Mouse (Mus musculus) hindbrain, embryonic 12.5 days (tissue): ENCODE measurements around the gene Sbk3. TPM values are rescaled to one million over a fixed set of nuclear protein-coding genes. Genes with fewer than 3 reads are reported as not detected.
A peak's percentile ranks its signal among the peaks of the same experiment; 100 is the strongest.
"Not testable (repeated sequence)": the region's sequence is repeated elsewhere in the genome, so short reads cannot be mapped to it uniquely, and the experiment has no call there.

Experiments used
- ATAC-seq: fragments of 200-750 bp; cut with Nextera tagmentation; 2 replicates; pipeline ENCODE4 v1.8.0; 2017; ENCODE audit warnings: moderate TSS enrichment; ENCODE audit not compliant: low FRiP score
- H3K27ac ChIP-seq: fragments of 300-500 bp; sonication (generic); 2 replicates; pipeline ENCODE4 v1.5.1; 2016; ENCODE audit warnings: mild to moderate bottlenecking
- H3K27me3 ChIP-seq: fragments of 300-500 bp; sonication (generic); 2 replicates; pipeline ENCODE4 v1.6.1; 2016; ENCODE audit warnings: mild to moderate bottlenecking
- H3K36me3 ChIP-seq: fragments of 300-500 bp; sonication (generic); 2 replicates; pipeline ENCODE4 v1.6.1; 2016; ENCODE audit warnings: mild to moderate bottlenecking
- H3K4me1 ChIP-seq: fragments of 300-500 bp; sonication (generic); 2 replicates; pipeline ENCODE4 v1.6.1; 2016
- H3K4me2 ChIP-seq: fragments of 300-500 bp; sonication (generic); replicated peaks from 2 replicates; pipeline ENCODE4 v1.6.1; 2016; ENCODE audit warnings: mild to moderate bottlenecking
- H3K4me3 ChIP-seq: fragments of 300-500 bp; sonication (generic); 2 replicates; pipeline ENCODE4 v1.5.1; 2016; ENCODE audit warnings: mild to moderate bottlenecking
- H3K9ac ChIP-seq: fragments of 300-500 bp; sonication (generic); 2 replicates; pipeline ENCODE4 v1.6.1; 2016; ENCODE audit warnings: mild to moderate bottlenecking, moderate library complexity
- H3K9me3 ChIP-seq: fragments of 300-500 bp; sonication (generic); replicated peaks from 2 replicates; pipeline ENCODE4 v1.6.1; 2016; ENCODE audit warnings: mild to moderate bottlenecking
- WGBS: fragments of 180-500 bp; shearing (Covaris S2); methylation state at CpG from one replicate; pipeline ENCODE4 v1.1.7; 2016; 5-methylcytosine and 5-hydroxymethylcytosine counted together
- polyA plus RNA-seq: library from polyadenylated mRNA; unstranded; fragments of >200 nt; fragmentation: Nextera tagmentation; extraction: Ambion mirVana; gene quantifications from 2 replicates; pipeline ENCODE4 v1.2.1, GENCODE M21; 2016

The Sbk3 gene
- 0.19 and 0.23 TPM in 2 replicates for polyA plus RNA-seq

DNA sequence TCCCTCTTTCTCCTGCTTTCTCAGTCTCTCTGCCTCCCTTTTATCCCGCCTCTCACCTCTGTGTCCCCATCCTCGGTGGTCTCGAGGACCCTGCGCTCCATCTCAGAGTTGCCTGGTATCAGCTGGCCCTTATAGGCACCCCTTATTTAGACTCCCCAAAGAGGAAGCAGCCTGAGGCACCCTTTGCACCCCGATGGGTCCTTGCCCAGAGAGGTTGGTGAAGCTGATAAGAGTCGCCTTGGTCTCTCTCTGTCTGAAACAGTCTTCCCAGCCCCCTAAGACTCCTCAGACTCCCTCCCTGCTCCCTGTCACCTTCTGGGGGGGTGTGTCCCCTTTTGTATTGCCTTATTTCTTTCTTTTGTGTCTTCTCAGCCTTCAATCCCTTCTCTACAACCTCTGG, at the start of gene Sbk3:
Gene Sbk3, minus strand, starts transcription at position 101 of the 400 bp plus-strand sequence.
- Histone ChIP-seq H3K27me3 (no peaks in the 10 kb centered on the region), H3K4me1 (no peaks in the 10 kb centered on the region), H3K4me2 (no peak within 1 kb of the TSS), H3K9me3 (no peaks in the 10 kb centered on the region), H3K36me3 (no peaks in the 10 kb centered on the region), H3K9ac (peak within 1 kb of the TSS; percentile 18), H3K4me3 (no peak within 1 kb of the TSS), H3K27ac (no peak within 1 kb of the TSS)
- 36% methylated on average over 6 of the region's 6 CpGs for WGBS
- ATAC-seq = no peak

DNA sequence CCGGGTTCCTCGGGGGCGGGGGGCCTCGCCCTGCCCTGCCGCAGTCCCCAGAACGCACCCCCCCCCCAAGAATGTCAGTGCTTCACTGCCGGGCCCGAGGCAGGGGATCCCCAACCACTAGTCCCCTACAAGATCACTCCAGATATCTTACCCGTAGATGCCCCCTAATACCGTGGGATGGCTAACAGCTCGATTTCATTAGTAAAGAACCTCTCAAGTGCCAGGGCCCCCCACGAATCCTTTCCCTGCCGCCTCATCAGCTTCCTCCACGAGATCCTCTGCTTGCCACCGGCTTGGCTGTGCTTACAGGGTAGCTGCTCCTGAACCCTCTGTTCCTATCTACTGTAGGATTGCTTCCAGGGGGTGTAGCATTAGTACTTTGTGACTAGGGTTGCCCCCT, 49.7 kb upstream of the Sbk3 start:
- peaks cover 38% of the 10 kb centered on the region for H3K36me3 ChIP-seq
- H3K27ac ChIP-seq = peak overlapping the region; percentile 92
- H3K4me2 ChIP-seq = peak overlapping the region; percentile 84
- peak; percentile 61; the same call in 1 of the 2 replicates for ATAC-seq
- peaks cover 15% of the 10 kb centered on the region for H3K4me1 ChIP-seq
- no peaks in the 10 kb centered on the region for H3K9me3 ChIP-seq
- peak overlapping the region; percentile 93 for H3K9ac ChIP-seq
- no peaks in the 10 kb centered on the region for H3K27me3 ChIP-seq
- peak overlapping the region; percentile 75 for H3K4me3 ChIP-seq
- WGBS = under 1% methylated on average over 10 of the region's 15 CpGs

DNA sequence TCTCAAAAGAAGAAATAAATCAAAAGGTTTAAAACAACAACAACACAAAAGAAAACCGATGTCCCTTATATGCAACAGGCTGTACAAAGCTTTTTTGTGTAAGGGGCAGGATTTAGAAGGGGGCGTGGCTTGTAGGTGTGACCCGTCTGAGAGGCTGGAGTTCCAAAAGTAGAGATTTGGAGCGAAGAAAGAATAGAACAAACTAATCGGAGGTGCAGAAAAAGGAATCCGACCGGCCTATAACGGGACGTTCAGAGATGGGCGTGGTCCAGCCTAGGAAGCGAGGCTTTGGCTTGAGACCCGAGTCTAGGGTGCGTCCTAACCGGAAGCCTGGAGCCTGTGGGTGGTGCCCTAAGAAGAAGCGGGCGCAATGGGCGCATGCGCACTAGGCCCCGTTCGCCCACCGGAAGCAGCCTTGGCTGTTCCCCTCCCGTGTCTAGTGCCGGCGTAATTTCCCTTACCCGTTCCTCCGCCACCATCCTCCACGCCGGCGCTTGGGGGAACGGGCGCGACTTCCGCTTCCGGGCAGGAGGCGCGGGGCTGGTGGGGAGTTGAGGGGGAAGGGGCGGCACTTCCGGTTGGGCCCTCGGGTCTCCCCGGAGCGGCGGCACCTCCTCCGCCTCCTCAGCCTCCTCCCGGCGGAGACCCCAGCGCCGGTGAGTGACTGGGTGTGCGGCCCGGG, 49.2 kb upstream of the Sbk3 start, which contains the start of the genes Zfp865 and Ccdc106:
Gene Zfp865, plus strand, starts transcription at position 377 of the 682 bp plus-strand sequence.
Gene Ccdc106, plus strand, starts transcription at position 554 of the 682 bp plus-strand sequence.
- peak; percentile 94 for ATAC-seq
- H3K9me3 ChIP-seq = no peaks in the 10 kb centered on the region
- under 1% methylated on average over 43 of the region's 49 CpGs for WGBS
- no peaks in the 10 kb centered on the region for H3K27me3 ChIP-seq
- peaks cover 37% of the 10 kb centered on the region for H3K36me3 ChIP-seq
- H3K27ac ChIP-seq = peak within 1 kb of the TSS; percentile 92
- peak within 1 kb of the TSS; percentile 75 for H3K4me3 ChIP-seq
- peak within 1 kb of the TSS; percentile 84 for H3K4me2 ChIP-seq
- H3K9ac ChIP-seq = peak within 1 kb of the TSS; percentile 93
- peaks cover 15% of the 10 kb centered on the region for H3K4me1 ChIP-seq

DNA sequence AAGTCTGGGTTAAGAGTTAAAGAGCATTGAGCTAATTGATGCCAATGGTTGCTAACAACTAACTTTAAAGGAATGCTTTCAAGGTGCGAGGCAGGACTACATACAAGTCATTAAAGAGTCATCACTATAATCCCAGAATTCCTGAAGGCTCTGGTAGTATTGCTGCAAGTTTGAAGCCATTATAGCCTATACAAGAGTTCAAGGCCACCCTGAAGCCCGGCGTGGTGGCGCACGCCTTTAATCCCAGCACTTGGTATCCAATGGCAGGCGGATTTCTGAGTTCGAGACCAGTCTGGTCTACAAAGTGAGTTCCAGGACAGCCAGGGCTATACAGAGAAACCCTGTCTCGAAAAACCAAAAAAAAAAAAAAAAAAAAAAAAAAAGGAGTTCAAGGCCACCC, 48.6 kb upstream of the Sbk3 start:
- Histone ChIP-seq H3K27ac (peak overlapping the region; percentile 92; the same call in 1 of the 2 replicates), H3K36me3 (peaks cover 34% of the 10 kb centered on the region), H3K4me2 (peak overlapping the region; percentile 84), H3K4me1 (peaks cover 15% of the 10 kb centered on the region), H3K4me3 (peak overlapping the region; percentile 75)
- not testable (repeated sequence) for H3K9me3 ChIP-seq, H3K27me3 ChIP-seq, H3K9ac ChIP-seq, ATAC-seq
- 30% methylated on average over 8 of the region's 8 CpGs for WGBS

DNA sequence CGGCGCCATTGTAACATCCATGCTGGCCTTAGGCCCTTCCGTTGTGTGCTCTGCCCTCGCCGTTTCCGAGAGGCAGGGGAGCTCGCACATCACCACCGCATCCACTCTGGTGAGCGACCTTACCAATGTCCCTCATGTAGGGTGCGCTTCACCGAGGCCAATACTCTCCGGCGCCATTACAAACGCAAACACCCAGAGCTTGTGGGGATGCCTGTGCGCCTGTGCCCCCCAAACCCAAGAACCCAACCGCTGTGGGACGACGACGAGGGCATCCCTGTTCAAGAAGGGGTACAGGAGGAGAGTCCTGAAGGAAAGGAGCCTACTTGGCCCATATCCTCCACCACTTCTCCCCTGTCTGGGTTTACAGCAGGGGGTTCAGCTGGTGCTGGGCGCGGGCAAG, 47.0 kb upstream of the Sbk3 start:
- 97% methylated on average over 21 of the region's 21 CpGs for WGBS

DNA sequence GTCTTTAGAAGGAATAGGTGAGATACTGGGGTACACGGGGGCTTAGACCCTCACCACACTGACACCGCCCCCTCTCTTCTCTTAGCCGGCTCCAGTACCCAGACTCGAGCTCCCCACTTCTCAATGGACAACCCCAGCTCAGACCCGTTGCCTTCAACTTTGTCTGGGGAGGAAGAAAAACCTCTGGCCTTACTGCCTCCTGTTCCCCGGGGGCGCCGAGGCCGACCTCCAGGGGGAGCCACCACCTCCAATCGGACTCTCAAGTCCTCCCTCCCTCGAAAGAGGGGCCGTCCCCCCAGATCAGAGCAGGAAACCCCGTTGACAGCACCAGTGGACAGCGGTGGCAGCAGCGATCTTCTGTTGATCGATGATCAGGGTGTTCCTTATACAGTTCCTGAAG, 46.4 kb upstream of the Sbk3 start:
- Histone ChIP-seq H3K27ac (no peak overlapping the region), H3K4me2 (no peak overlapping the region), H3K9me3 (no peaks in the 10 kb centered on the region), H3K4me3 (no peak overlapping the region), H3K27me3 (no peaks in the 10 kb centered on the region), H3K4me1 (peaks cover 20% of the 10 kb centered on the region), H3K36me3 (peaks cover 18% of the 10 kb centered on the region), H3K9ac (no peak overlapping the region)
- ATAC-seq = no peak
- 94% methylated on average over 16 of the region's 16 CpGs for WGBS

More for the DNA sequence above, 47.0 kb upstream of the Sbk3 start:
- peaks cover 20% of the 10 kb centered on the region for H3K4me1 ChIP-seq
- H3K4me2 ChIP-seq = no peak overlapping the region
- no peak overlapping the region for H3K27ac ChIP-seq
- no peaks in the 10 kb centered on the region for H3K9me3 ChIP-seq
- ATAC-seq = no peak
- peaks cover 18% of the 10 kb centered on the region; the same call in 1 of the 2 replicates for H3K36me3 ChIP-seq
- no peak overlapping the region for H3K9ac ChIP-seq
- H3K4me3 ChIP-seq = no peak overlapping the region
- no peaks in the 10 kb centered on the region for H3K27me3 ChIP-seq

DNA sequence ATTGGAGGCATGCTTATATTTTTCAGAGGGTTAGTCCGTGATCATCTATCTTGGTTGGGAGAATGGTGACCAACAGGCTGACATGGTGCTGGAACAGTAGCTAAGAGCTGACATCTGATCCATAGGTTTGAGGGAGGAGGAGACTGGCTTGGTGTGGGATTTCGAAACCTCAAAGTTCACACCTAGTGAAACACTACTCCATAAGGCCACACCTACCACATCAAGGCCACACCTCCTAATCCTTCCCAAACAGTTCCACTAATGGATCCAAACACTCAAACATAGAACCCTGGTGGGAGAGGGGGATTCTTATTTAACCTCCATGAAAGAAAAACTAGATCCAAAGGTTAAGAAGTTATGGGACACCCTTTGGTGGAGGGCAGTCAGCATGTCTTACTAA, 46.0 kb upstream of the Sbk3 start:
- peaks cover 20% of the 10 kb centered on the region for H3K4me1 ChIP-seq
- H3K9me3 ChIP-seq = no peaks in the 10 kb centered on the region
- WGBS = 100% methylated on average over 2 of the region's 2 CpGs
- H3K36me3 ChIP-seq = peaks cover 18% of the 10 kb centered on the region
- no peak for ATAC-seq
- H3K27me3 ChIP-seq = no peaks in the 10 kb centered on the region
- H3K9ac ChIP-seq = no peak overlapping the region
- no peak overlapping the region for H3K4me3 ChIP-seq
- H3K27ac ChIP-seq = no peak overlapping the region
- no peak overlapping the region for H3K4me2 ChIP-seq

DNA sequence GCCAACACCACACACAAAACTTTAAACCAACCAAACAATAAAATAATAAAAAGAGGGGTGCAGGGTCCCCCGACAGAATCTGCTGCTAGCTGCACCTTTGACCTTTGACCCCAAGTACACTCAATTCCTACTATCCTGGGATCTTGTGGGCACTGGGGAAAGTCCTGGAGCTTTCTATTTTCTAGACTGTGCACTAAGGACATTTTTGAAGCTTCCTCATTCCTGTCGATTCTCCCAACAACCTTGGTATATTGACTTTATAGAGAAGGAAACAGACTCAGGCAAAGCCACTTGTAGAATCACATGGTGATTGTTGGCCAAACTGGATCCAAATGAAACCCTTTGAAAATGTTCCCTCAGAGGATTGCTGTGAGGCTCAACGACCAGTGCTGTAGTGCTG, 45.1 kb upstream of the Sbk3 start:
- Histone ChIP-seq H3K9ac (peak overlapping the region; percentile 78; the same call in 1 of the 2 replicates), H3K4me3 (peak overlapping the region; percentile 62), H3K4me1 (peaks cover 14% of the 10 kb centered on the region), H3K36me3 (peaks cover 26% of the 10 kb centered on the region), H3K27ac (peak overlapping the region; percentile 99), H3K9me3 (no peaks in the 10 kb centered on the region), H3K27me3 (no peaks in the 10 kb centered on the region), H3K4me2 (peak overlapping the region; percentile 57)
- ATAC-seq = no peak
- 64% methylated on average over 3 of the region's 3 CpGs for WGBS

DNA sequence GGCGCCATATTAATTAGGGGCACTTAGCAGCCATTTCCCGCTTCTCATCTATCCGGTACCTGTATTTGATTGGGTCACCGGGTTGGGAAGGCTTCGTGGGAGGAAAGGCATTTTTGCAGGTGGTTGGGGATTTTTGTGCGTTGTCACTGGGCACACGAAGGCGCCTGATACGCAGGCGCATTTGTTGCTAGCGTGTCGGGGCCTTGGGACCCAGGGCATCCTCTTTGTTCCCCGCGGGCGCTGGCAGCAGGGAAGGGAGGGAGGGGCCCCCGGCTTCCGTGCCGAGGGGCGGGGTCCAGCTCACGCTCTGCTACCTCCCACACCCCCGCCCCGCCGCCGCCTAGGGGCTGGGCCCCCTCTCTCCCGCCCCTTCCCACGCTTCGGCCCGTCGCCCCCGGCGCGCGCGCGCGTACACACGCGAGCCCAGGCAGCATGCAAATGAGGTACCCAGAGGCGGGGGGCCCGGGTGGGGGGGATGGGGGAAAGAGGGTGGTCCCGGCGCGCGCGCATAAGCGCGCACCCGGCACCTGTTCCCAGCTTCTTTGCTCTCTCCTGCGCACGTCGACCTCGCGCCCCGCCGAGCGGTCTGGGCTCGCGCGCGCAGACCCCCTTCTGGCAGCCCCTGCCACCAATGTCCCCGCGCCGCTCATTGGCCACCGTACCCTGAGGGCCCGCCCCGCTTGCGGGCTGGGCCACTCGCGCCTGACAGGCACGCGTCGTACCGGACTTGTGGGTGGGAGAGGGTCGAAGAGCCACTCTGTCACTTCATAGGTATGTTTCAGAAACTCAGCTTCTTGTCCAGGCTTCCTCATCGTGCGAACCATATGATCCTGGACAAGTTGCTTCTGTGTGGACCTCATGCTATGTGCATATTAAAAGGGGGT, 44.4 kb upstream of the Sbk3 start, which contains the start of gene Gm44973:
Gene Gm44973, plus strand, starts transcription at position 379 of the 884 bp plus-strand sequence.
- Histone ChIP-seq H3K9ac (peak within 1 kb of the TSS; percentile 78), H3K27ac (peak within 1 kb of the TSS; percentile 99), H3K4me2 (peak within 1 kb of the TSS; percentile 57), H3K27me3 (no peaks in the 10 kb centered on the region), H3K36me3 (peaks cover 33% of the 10 kb centered on the region), H3K4me3 (peak within 1 kb of the TSS; percentile 62), H3K9me3 (no peaks in the 10 kb centered on the region), H3K4me1 (peaks cover 11% of the 10 kb centered on the region)
- WGBS = under 1% methylated on average over 60 of the region's 76 CpGs
- peak; percentile 82 for ATAC-seq

DNA sequence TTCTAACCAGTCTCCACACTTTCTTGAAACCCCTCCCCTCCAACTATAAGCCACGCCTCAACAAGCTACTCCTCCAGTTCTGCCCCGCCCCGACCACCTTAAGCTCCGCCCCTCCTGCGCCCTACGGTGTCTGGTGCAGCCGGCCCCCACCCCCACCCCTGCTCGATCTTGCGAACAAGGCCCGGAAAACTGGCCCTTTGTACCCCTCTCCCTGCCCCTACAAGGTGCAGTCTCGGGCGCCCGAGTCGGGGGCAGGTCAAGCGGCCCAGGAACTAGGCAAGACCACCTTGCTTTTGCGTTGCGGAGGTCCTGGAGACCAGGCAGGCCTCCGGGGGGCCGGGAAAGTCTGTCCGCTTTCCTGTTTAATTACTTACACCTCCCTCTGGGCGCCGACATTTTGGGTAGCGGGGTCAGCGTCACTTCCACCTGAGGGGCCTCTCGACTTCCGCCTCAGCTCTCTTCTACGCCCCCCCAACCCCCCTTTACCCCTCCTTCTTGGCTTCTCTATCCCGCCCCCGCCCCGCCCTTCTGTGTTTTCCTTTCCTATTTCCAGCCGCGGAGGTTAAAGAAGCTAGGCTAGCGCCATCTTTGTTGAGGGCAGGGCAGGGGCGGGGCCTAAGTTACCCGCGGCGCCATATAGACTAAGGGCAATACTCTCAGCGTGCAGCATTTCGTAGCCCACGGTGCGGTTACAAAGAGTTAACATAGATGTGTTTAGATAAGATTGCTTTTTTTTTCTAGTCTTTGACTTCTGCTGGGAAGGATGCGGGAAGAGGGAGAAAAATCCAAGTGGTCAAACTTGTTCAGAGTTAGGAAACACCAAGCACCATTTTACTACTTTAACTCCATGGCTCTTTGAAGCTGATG, 43.5 kb upstream of the Sbk3 start, which contains the start of the genes Zfp524 and Fiz1:
Gene Zfp524, plus strand, starts transcription at position 165 of the 867 bp plus-strand sequence.
Gene Fiz1, minus strand, starts transcription at position 447 of the 867 bp plus-strand sequence.
- H3K36me3 ChIP-seq = peaks cover 42% of the 10 kb centered on the region
- H3K9ac ChIP-seq = peak within 1 kb of the TSS; percentile 78
- no peaks in the 10 kb centered on the region for H3K9me3 ChIP-seq
- ATAC-seq = peak; percentile 84
- no peaks in the 10 kb centered on the region for H3K27me3 ChIP-seq
- under 1% methylated on average over 41 of the region's 42 CpGs for WGBS
- peaks cover 11% of the 10 kb centered on the region for H3K4me1 ChIP-seq
- H3K27ac ChIP-seq = peak within 1 kb of the TSS; percentile 99
- H3K4me2 ChIP-seq = peak within 1 kb of the TSS; percentile 57
- H3K4me3 ChIP-seq = peak within 1 kb of the TSS; percentile 62
